29 mouse cellular contexts compared by ENCODE assay signal in the genomic region with DNA sequence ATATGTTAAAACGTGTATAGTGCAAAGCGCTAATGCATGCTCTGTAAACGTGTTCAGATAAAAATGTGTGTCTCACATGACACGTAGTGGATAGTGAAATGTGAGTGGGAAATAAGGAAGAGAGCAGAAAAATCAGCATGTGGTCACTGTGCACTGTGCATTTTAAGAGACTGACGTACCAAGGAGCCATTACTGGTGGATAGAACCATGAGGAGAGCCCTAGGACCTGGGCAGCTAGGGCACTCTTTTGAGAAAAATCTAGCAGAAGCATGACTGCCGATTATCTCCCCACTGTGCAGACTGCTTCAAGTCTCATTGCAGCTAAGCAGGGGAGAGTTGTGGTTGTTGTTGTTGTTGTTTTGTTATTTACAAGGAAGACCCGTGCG. TPM values are rescaled to one million over a fixed set of nuclear protein-coding genes. Genes with fewer than 3 reads are reported as not detected.
DNase-seq lines count a peak whose midpoint lies in the region; ATAC-seq and TF ChIP-seq lines count a peak whose summit lies in the region.
"Had no signal": no experiment of that assay in that cellular context is flagged by ENCODE, and none has a peak within 500 bp of the region (broad histone marks: within the 10 kb centered on the region; RNA-seq: fewer than 3 reads in every experiment).

No protein-coding gene starts in this region.

- 0 out of 2 replicates have a peak, but pooled peaks cover 7% of the 10 kb centered on the region for H3K27me3 ChIP-seq in hindbrain, embryonic 15.5 days
- H3K27me3 ChIP-seq in hindbrain, embryonic 13.5 days, result peaks cover 15% of the 10 kb centered on the region
- H3K27me3 ChIP-seq in hindbrain, embryonic 16.5 days (replicated peaks; ENCODE audit: control insufficient read depth, insufficient read depth, low read length), result 0 out of 2 replicates have a peak, but pooled peaks cover 2% of the 10 kb centered on the region
- 0 out of 2 replicates have a peak, but pooled peaks cover 5% of the 10 kb centered on the region for H3K27me3 ChIP-seq in hindbrain, postnatal 0 days (ENCODE audit: insufficient read depth, low read length)
- H3K27me3 ChIP-seq in neural tube, embryonic 14.5 days (ENCODE audit: control insufficient read depth, insufficient read depth, low read length), result 0 out of 2 replicates have a peak, but pooled peaks cover 3% of the 10 kb centered on the region
- peaks cover 21% of the 10 kb centered on the region for H3K27me3 ChIP-seq in embryonic facial prominence, embryonic 10.5 days (replicated peaks; ENCODE audit: low read depth, poor library complexity, severe bottlenecking)

- WGBS in hindbrain, embryonic 15.5 days, result 65% methylated on average over 8 of the region's 8 CpGs
- 65% methylated on average over 8 of the region's 8 CpGs for WGBS in hindbrain, embryonic 13.5 days
- 73% methylated on average over 8 of the region's 8 CpGs for WGBS in hindbrain, embryonic 16.5 days
- WGBS in hindbrain, postnatal 0 days, result 61% methylated on average over 8 of the region's 8 CpGs
- 53% methylated on average over 8 of the region's 8 CpGs for WGBS in neural tube, embryonic 14.5 days
- 89% methylated on average over 8 of the region's 8 CpGs for WGBS in embryonic facial prominence, embryonic 10.5 days

- no peak for DNase-seq in hindbrain, postnatal 0 days (ENCODE audit: low spot score)
- no peak for DNase-seq in heart, adult 11 months
- no peak for DNase-seq in embryonic facial prominence, embryonic 10.5 days (ENCODE audit: low spot score)
- DNase-seq: adrenal gland, adult 8-10 months; adrenal gland, postnatal 25 days; cerebellum, adult 11-12 months; cerebellum, adult 8-10 months; cerebellum, postnatal 36 days; embryo, embryonic 11 days; gastrocnemius, postnatal 10 days; gastrocnemius, postnatal 36 days; kidney, adult 11 months had no signal

- ATAC-seq in hindbrain, embryonic 15.5 days (ENCODE audit: low FRiP score, low read depth), result no peak
- ATAC-seq in hindbrain, embryonic 13.5 days (ENCODE audit: low FRiP score), result no peak
- ATAC-seq in hindbrain, embryonic 16.5 days, result no peak
- ATAC-seq in hindbrain, postnatal 0 days, result no peak
- ATAC-seq in neural tube, embryonic 14.5 days (ENCODE audit: low read depth), result peak; percentile 16
- ATAC-seq: activated CD4-positive, CD25-positive, alpha-beta regulatory T cell, adult 4 months; forebrain, embryonic 13.5 days; forebrain, embryonic 16.5 days; intestine, embryonic 15.5 days had no signal

- H3K36me3 ChIP-seq in hindbrain, embryonic 15.5 days, result no peaks in the 10 kb centered on the region
- no peaks in the 10 kb centered on the region for H3K36me3 ChIP-seq in hindbrain, embryonic 13.5 days
- no peaks in the 10 kb centered on the region for H3K36me3 ChIP-seq in hindbrain, embryonic 16.5 days (ENCODE audit: control insufficient read depth, insufficient read depth, low read length)
- no peaks in the 10 kb centered on the region for H3K36me3 ChIP-seq in hindbrain, postnatal 0 days (ENCODE audit: insufficient read depth, low read length)
- H3K36me3 ChIP-seq in neural tube, embryonic 14.5 days (ENCODE audit: control insufficient read depth, insufficient read depth, low read length), result no peaks in the 10 kb centered on the region
- no peaks in the 10 kb centered on the region for H3K36me3 ChIP-seq in embryonic facial prominence, embryonic 10.5 days (replicated peaks)
- H3K36me3 ChIP-seq: forebrain, embryonic 10.5 days; intestine, embryonic 15.5 days had no signal

- TF ChIP-seq CTCF in hindbrain, postnatal 0 days (IDR thresholded peaks at IDR 0.05; ENCODE audit: low read depth), result no peak

- H3K4me2 ChIP-seq in hindbrain, embryonic 15.5 days, result peak overlapping the region; percentile 36; the same call in 1 of the 2 replicates
- H3K4me2 ChIP-seq in hindbrain, embryonic 13.5 days, result no peak overlapping the region
- H3K4me2 ChIP-seq in hindbrain, embryonic 16.5 days (ENCODE audit: low read length), result peak overlapping the region; percentile 33; the same call in 1 of the 2 replicates
- H3K4me2 ChIP-seq in hindbrain, postnatal 0 days (ENCODE audit: low read depth, low read length), result peak overlapping the region; percentile 36; the same call in 1 of the 2 replicates
- H3K4me2 ChIP-seq in neural tube, embryonic 14.5 days (ENCODE audit: low read depth, low read length), result peak overlapping the region; percentile 26; the same call in 1 of the 2 replicates
- H3K4me2 ChIP-seq: forebrain, embryonic 13.5 days; heart, embryonic 11.5 days; intestine, embryonic 15.5 days had no signal

- no peak overlapping the region for H3K27ac ChIP-seq in hindbrain, embryonic 15.5 days (replicated peaks)
- no peak overlapping the region for H3K27ac ChIP-seq in hindbrain, embryonic 13.5 days
- H3K27ac ChIP-seq in hindbrain, embryonic 16.5 days (ENCODE audit: low read depth, low read length), result no peak overlapping the region
- H3K27ac ChIP-seq in hindbrain, postnatal 0 days, result no peak overlapping the region
- no peak overlapping the region for H3K27ac ChIP-seq in neural tube, embryonic 14.5 days (ENCODE audit: low read depth, low read length)
- H3K27ac ChIP-seq in embryonic facial prominence, embryonic 10.5 days (replicated peaks), result no peak overlapping the region
- H3K27ac ChIP-seq: forebrain, embryonic 10.5 days; forebrain, embryonic 13.5 days; intestine, embryonic 15.5 days had no signal

- no peaks in the 10 kb centered on the region for H3K9me3 ChIP-seq in hindbrain, embryonic 15.5 days
- no peaks in the 10 kb centered on the region for H3K9me3 ChIP-seq in hindbrain, embryonic 13.5 days
- H3K9me3 ChIP-seq in hindbrain, embryonic 16.5 days (ENCODE audit: control insufficient read depth, low read length), result no peaks in the 10 kb centered on the region
- no peaks in the 10 kb centered on the region for H3K9me3 ChIP-seq in hindbrain, postnatal 0 days (ENCODE audit: low read length)
- H3K9me3 ChIP-seq in neural tube, embryonic 14.5 days (ENCODE audit: control insufficient read depth, low read length), result no peaks in the 10 kb centered on the region
- H3K9me3 ChIP-seq in embryonic facial prominence, embryonic 10.5 days, result no peaks in the 10 kb centered on the region
- H3K9me3 ChIP-seq: forebrain, embryonic 10.5 days; forebrain, embryonic 13.5 days; intestine, embryonic 15.5 days had no signal

- peaks cover 11% of the 10 kb centered on the region for H3K4me1 ChIP-seq in hindbrain, embryonic 15.5 days (replicated peaks)
- H3K4me1 ChIP-seq in hindbrain, embryonic 13.5 days (replicated peaks), result peaks cover 18% of the 10 kb centered on the region
- peaks cover 7% of the 10 kb centered on the region for H3K4me1 ChIP-seq in hindbrain, embryonic 16.5 days (ENCODE audit: control insufficient read depth, insufficient read depth, low read depth, low read length)
- H3K4me1 ChIP-seq in hindbrain, postnatal 0 days (ENCODE audit: insufficient read depth, low read length), result peaks cover 11% of the 10 kb centered on the region
- peaks cover 7% of the 10 kb centered on the region; the same call in 1 of the 2 replicates for H3K4me1 ChIP-seq in neural tube, embryonic 14.5 days (ENCODE audit: control insufficient read depth, insufficient read depth, low read length)
- peaks cover 12% of the 10 kb centered on the region for H3K4me1 ChIP-seq in embryonic facial prominence, embryonic 10.5 days

- H3K9ac ChIP-seq in hindbrain, embryonic 15.5 days, result no peak overlapping the region
- no peak overlapping the region for H3K9ac ChIP-seq in hindbrain, embryonic 13.5 days
- no peak overlapping the region for H3K9ac ChIP-seq in hindbrain, embryonic 16.5 days (ENCODE audit: low read depth, low read length)
- H3K9ac ChIP-seq in hindbrain, postnatal 0 days (replicated peaks; ENCODE audit: low read length), result no peak overlapping the region
- H3K9ac ChIP-seq in neural tube, embryonic 14.5 days (replicated peaks; ENCODE audit: low read depth, low read length), result no peak overlapping the region
- H3K9ac ChIP-seq: forebrain, embryonic 13.5 days; intestine, embryonic 15.5 days had no signal

- no peak overlapping the region for H3K4me3 ChIP-seq in hindbrain, embryonic 15.5 days
- H3K4me3 ChIP-seq in hindbrain, embryonic 13.5 days, result no peak overlapping the region
- no peak overlapping the region for H3K4me3 ChIP-seq in hindbrain, embryonic 16.5 days (ENCODE audit: low read length)
- no peak overlapping the region for H3K4me3 ChIP-seq in hindbrain, postnatal 0 days (ENCODE audit: low read length)
- no peak overlapping the region for H3K4me3 ChIP-seq in neural tube, embryonic 14.5 days (ENCODE audit: low read depth, low read length)
- H3K4me3 ChIP-seq in embryonic facial prominence, embryonic 10.5 days, result no peak overlapping the region
- H3K4me3 ChIP-seq: forebrain, embryonic 10.5 days; forebrain, embryonic 13.5 days; intestine, embryonic 15.5 days had no signal

RNA-seq across cellular contexts. Expression of a gene that starts 33.2 kb away (rescaled TPM):
- 2.5 and 2.6 TPM in 2 replicates for polyA plus RNA-seq in hindbrain, embryonic 15.5 days (2015; fragmentation: Nextera tagmentation; extraction: Ambion mirVana)
- polyA plus RNA-seq in hindbrain, embryonic 13.5 days (2015; fragmentation: Nextera tagmentation; extraction: Ambion mirVana), result 1.6 and 2.3 TPM in 2 replicates
- polyA plus RNA-seq in hindbrain, embryonic 16.5 days (2015; fragmentation: Nextera tagmentation; extraction: Ambion mirVana), result 3.7 and 3.8 TPM in 2 replicates
- 0.79 and 3.0 TPM in 2 replicates for total RNA-seq in hindbrain, postnatal 0 days (2014; rRNA removed)
- polyA plus RNA-seq in hindbrain, postnatal 0 days (2015; fragmentation: Nextera tagmentation; extraction: Ambion mirVana), result 1.8 and 1.9 TPM in 2 replicates
- polyA plus RNA-seq in neural tube, embryonic 14.5 days (2014; fragmentation: Nextera tagmentation; extraction: Ambion mirVana), result 3.8 and 7.4 TPM in 2 replicates
- 0.10 and 0.25 TPM in 2 replicates for polyA plus RNA-seq in embryonic facial prominence, embryonic 10.5 days (2016; fragmentation: Nextera tagmentation; extraction: Ambion mirVana)
- total RNA-seq: adrenal gland, adult 8-10 months; adrenal gland, postnatal 25 days; gastrocnemius, adult 18-20 months; gastrocnemius, postnatal 10 days; gastrocnemius, postnatal 36 days; granulocyte monocyte progenitor cell, adult 5-6 weeks; heart, adult 8-10 months; heart, postnatal 25 days had no signal
- polyA plus RNA-seq: activated CD4-positive, CD25-positive, alpha-beta regulatory T cell, adult 4 months; embryonic facial prominence, embryonic 11.5 days; heart, embryonic 14.5 days; heart, postnatal 0 days; intestine, embryonic 15.5 days had no signal
